Mouse (Mus musculus) small intestine, adult 2 months (tissue): Measurements from ENCODE around the gene Gm10271. TPM values are rescaled to one million over a fixed set of nuclear protein-coding genes. Genes with fewer than 3 reads are reported as not detected.

Experiments used
- H3K27ac ChIP-seq: fragments of 200-500 bp; 2 replicates; pipeline ENCODE4 v1.5.1; 2012; ENCODE audit warnings: low read depth, low read length, control low read depth, inconsistent platforms; ENCODE audit not compliant: insufficient read depth
- H3K27me3 ChIP-seq: fragments of 200-500 bp; 2 replicates; pipeline ENCODE4 v1.6.1; 2012; ENCODE audit warnings: mild to moderate bottlenecking, moderate library complexity, low read length, inconsistent platforms; ENCODE audit not compliant: control insufficient read depth, insufficient read depth
- H3K36me3 ChIP-seq: fragments of 200-500 bp; 2 replicates; pipeline ENCODE4 v1.6.1; 2012; ENCODE audit warnings: mild to moderate bottlenecking, low read length, control low read depth, inconsistent platforms; ENCODE audit not compliant: control insufficient read depth, insufficient read depth
- H3K4me1 ChIP-seq: fragments of 200-500 bp; 2 replicates; pipeline ENCODE4 v1.6.1; 2012; ENCODE audit warnings: low read length, inconsistent platforms, mixed read lengths; ENCODE audit not compliant: control insufficient read depth, insufficient read depth, insufficient read length
- H3K4me3 ChIP-seq: fragments of 200-500 bp; 2 replicates; pipeline ENCODE4 v1.5.1; 2012; ENCODE audit warnings: low read depth, mild to moderate bottlenecking, control low read depth, inconsistent platforms, low read length, moderate library complexity
- CTCF ChIP-seq: fragments of 200-500 bp; IDR thresholded peaks from 2 replicates; pipeline ENCODE4 v1.5.1; 2012; ENCODE audit warnings: low read depth, mild to moderate bottlenecking, control low read depth, inconsistent platforms, low read length, moderate library complexity, mixed read lengths; ENCODE audit not compliant: insufficient replicate concordance, insufficient read length; ENCODE audit errors: extremely low read depth
- POLR2A ChIP-seq: fragments of 200-500 bp; IDR thresholded peaks from 2 replicates; pipeline ENCODE4 v1.6.1; 2012; ENCODE audit warnings: low read depth, mild to moderate bottlenecking, control low read depth, inconsistent platforms, low read length, moderate library complexity
- WGBS: fragments of 180-500 bp; shearing (Covaris S2); methylation state at CpG from one replicate; pipeline ENCODE4 v1.1.7; 2018; 5-methylcytosine and 5-hydroxymethylcytosine counted together
- polyA plus RNA-seq: library from polyadenylated mRNA; depleted of rRNA; stranded (reverse); fragments of >200 nt; gene quantifications from 2 replicates; pipeline ENCODE4 v1.2.3, GENCODE M21; 2012

Gene Gm10271
- polyA plus RNA-seq, 1 experiment: not detected

GRCm38 (mm10) chr10:117005707-117006464, 33.5 kb upstream of the Gm10271 start:
- no peak overlapping the region for H3K27ac ChIP-seq
- H3K4me1 ChIP-seq: no peaks in the 10 kb centered on the region
- WGBS: 46% methylated on average over 12 of the region's 12 CpGs
- TF ChIP-seq CTCF: no peak
- no peak for TF ChIP-seq POLR2A
- no peaks in the 10 kb centered on the region for H3K27me3 ChIP-seq
- no peak overlapping the region for H3K4me3 ChIP-seq
- no peaks in the 10 kb centered on the region for H3K36me3 ChIP-seq

- Histone ChIP-seq H3K4me1 (no peaks in the 10 kb centered on the region), H3K27me3 (no peaks in the 10 kb centered on the region), H3K27ac (no peak overlapping the region), H3K4me3 (no peak overlapping the region), H3K36me3 (no peaks in the 10 kb centered on the region)
- TF ChIP-seq POLR2A (no peak), CTCF (no peak)
- WGBS: 93% methylated on average over 5 of the region's 5 CpGs
These were observed 32.3 kb upstream of the Gm10271 start for GRCm38 (mm10) chr10:117004695-117005094.

- Histone ChIP-seq H3K4me1 (peaks cover 5% of the 10 kb centered on the region), H3K4me3 (no peak overlapping the region), H3K27me3 (no peaks in the 10 kb centered on the region), H3K27ac (no peak overlapping the region), H3K36me3 (no peaks in the 10 kb centered on the region)
- WGBS: 44% methylated on average over 12 of the region's 12 CpGs
- TF ChIP-seq CTCF (no peak), POLR2A (no peak)
These were observed 28.6 kb upstream of the Gm10271 start for GRCm38 (mm10) chr10:117000975-117001374.

- 65% methylated on average over 17 of the region's 17 CpGs for WGBS
- Histone ChIP-seq H3K36me3 (no peaks in the 10 kb centered on the region), H3K27ac (no peak overlapping the region), H3K27me3 (no peaks in the 10 kb centered on the region), H3K4me1 (peaks cover 10% of the 10 kb centered on the region), H3K4me3 (no peak overlapping the region)
- TF ChIP-seq CTCF (no peak), POLR2A (no peak)
These were observed 26.5 kb upstream of the Gm10271 start for GRCm38 (mm10) chr10:116998716-116999455.

GRCm38 (mm10) chr10:116996236-116996600, 23.8 kb upstream of the Gm10271 start:
- peaks cover 10% of the 10 kb centered on the region for H3K4me1 ChIP-seq
- no peaks in the 10 kb centered on the region for H3K36me3 ChIP-seq
- TF ChIP-seq CTCF (no peak), POLR2A (no peak)
- 10% methylated on average over 6 of the region's 6 CpGs for WGBS
- H3K27me3 ChIP-seq: no peaks in the 10 kb centered on the region
- no peak overlapping the region for H3K4me3 ChIP-seq
- H3K27ac ChIP-seq: peak overlapping the region; percentile 80

GRCm38 (mm10) chr10:116995584-116996235, 23.3 kb upstream of the Gm10271 start:
- Histone ChIP-seq H3K4me3 (no peak overlapping the region), H3K4me1 (peaks cover 10% of the 10 kb centered on the region), H3K36me3 (no peaks in the 10 kb centered on the region), H3K27ac (peak overlapping the region; percentile 80), H3K27me3 (no peaks in the 10 kb centered on the region)
- TF ChIP-seq CTCF (no peak), POLR2A (no peak)
- WGBS: 47% methylated on average over 6 of the region's 6 CpGs

- Histone ChIP-seq H3K4me3 (no peak overlapping the region), H3K4me1 (peaks cover 10% of the 10 kb centered on the region), H3K36me3 (no peaks in the 10 kb centered on the region), H3K27ac (no peak overlapping the region), H3K27me3 (no peaks in the 10 kb centered on the region)
- TF ChIP-seq CTCF: no peak
- no peak for TF ChIP-seq POLR2A
- WGBS: 83% methylated on average over 5 of the region's 5 CpGs
These were observed 22.8 kb upstream of the Gm10271 start for GRCm38 (mm10) chr10:116995162-116995561.
